Mouse (Mus musculus): ENCODE results near the gene Crb3.
"Not testable (repeated sequence)": the region's sequence is repeated elsewhere in the genome, so short reads cannot be mapped to it uniquely, and the experiment has no call there.

Gene Crb3

DNA sequence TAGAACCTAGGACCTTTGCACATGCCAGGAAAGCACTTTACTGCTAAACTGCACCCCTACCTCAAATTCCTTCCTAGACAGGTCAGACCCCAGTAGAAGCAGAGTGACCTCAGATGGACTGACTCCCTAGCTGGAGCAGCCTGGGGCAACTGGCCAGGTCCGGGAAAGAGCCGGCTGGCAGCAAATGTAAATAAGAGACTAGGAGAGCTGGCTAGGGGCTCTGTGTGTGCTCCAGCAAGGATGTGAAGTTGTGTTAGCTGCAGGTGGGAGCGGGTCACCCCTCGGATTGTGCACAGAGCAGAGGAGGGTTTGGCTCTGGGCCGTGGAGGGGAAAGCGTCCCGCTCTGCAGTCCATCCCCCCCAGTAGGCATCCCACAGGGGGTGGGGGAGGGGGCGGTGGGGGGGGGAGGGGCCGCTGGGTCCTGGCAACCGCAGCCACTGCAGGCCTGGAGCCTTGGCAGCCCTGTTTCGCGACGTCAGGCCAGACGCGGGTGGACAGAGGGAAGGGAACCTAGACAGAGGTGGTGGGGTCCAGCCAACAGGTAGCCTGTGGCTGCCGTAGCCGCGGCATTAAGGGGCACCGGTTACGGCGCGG lies at the start of gene Crb3:
Gene Crb3 (plus strand): TSS at position 215 of the 595 bp plus-strand sequence.
- no peak for ATAC-seq (ENCODE audit: low TSS enrichment)

DNA sequence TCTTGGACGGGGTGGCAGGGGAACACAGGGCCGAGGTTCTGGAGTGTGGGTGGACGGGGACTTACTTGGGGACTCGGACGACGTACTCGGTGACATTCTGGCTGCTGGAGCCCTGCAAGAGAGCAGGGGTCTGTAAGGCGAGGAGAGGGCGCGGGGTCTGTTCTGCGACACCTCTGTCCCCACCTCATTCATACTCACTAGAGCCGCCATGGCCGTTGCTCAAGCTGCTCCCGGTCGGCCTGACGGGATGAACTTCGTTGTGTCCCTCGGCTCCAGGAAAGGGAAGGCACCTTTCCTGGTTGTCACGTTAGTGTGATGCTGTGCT lies 48.0 kb upstream of the Crb3 start:
- peak; percentile 24; the same call in 1 of the 2 replicates for ATAC-seq (ENCODE audit: low TSS enrichment)

DNA sequence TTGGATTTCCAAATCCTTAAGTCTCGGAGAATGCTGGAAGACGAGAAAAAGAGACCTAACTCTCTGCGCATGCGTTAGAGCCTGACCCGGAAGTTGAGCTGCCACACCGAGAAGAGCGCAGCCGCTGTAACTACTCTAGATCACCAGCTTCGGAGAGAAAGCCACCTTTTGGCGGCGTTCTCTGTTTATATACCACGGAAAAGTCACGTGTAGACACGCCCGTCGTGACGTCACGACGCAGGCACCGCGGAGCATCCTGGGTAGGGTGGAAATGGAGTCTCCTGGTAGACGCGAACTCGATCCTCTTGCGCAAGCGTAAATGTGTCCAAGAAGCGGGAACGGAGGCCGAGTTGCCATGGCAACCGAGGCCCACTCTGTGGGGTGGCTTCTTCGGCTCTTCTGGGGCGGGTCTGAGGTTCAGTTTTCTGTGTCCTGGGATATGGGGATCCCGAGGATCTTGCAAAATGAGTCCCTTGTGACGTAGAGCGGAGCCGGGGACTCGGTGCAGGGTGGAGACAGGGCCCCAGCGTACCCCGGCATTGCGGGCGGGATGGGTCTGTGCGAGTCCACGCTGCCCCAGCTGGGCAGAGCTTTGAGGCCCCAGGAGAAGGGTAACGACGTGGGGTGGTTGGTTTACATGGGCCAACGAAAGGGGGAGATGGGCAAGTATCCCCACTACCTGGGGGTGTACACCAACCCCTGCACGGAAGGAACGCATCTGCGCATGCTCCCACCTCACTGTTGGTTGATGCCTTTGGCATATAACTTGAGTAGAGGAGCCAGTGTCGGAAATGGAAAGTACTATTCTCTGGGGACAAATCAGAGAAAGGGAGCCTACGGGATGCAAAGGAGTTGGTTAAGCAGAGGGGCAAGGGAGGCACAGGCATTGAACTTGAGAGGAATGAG lies 47.4 kb upstream of the Crb3 start, which contains the start of the genes Gtf2f1 and Gm17949:
Gene Gtf2f1 (minus strand): TSS at position 53 of the 906 bp plus-strand sequence.
Gene Gm17949 (plus strand): TSS at position 234 of the 906 bp plus-strand sequence.
- peak; percentile 90 for ATAC-seq (ENCODE audit: low TSS enrichment)

DNA sequence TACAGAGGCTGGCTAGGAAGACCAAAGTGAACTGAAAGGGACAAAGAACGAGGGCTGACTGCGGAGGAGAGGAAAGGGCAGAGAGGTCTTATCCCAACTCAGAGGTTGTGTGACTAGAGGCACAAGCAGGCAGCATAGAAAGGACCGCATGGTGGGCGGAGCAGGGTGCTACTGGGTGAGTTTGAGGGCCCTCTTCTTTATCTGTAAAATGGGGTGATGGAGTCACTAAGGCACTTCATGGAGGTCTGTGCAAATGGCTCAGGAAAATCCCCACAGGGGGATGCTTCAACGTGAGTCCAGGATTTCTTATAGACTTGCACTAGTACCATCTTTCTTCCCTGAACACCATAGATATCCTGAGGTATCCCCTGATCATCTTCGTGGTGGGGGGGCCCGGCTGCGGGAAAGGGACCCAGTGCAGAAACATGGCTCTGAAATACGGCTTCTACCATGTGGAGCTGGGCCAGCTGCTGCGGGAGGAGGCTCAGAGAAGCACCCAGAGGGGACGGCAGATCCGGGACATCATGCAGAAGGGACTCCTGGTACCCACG lies 46.6 kb upstream of the Crb3 start:
- no peak for ATAC-seq (ENCODE audit: low TSS enrichment)

DNA sequence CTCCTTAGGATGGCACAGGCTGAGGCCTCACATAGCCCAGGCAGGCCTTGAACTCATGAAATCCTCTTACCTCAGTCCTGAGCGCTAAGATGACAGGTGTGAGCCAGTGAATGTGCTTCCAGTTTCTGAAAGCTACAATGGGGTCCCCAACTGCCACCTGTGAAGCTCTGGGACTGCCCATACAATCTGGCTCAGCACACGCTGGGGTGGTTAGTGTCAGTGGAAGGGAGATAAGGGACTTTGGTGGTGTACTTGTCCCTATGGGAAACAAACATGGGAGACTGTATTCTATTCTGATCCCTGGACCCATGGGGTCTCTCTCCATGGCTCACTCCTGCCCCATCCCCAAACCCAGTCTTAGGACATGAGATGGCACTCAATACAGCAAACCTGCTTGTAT lies 39.2 kb upstream of the Crb3 start:
- no peak for ATAC-seq (ENCODE audit: low TSS enrichment)

DNA sequence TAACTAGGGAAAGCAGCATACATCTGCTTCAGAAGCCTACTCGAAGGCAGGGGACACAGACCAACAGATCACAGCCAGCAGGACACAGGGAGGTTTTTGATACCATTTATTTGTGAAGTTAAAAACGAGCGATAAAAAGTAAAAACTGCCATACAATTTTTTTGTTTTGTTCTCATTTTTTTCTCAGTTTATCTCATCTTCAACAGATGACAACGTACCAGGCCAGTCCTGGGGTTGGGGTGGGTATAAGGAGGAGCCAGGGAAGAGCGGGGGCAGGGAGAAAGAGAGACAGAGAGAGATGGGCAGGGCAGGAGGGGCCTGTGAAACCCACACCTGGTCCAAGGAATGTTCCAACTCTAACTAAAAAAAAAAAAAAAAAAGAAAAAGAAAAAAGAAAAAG lies 37.9 kb upstream of the Crb3 start:
- ATAC-seq (ENCODE audit: low TSS enrichment) = no peak

DNA sequence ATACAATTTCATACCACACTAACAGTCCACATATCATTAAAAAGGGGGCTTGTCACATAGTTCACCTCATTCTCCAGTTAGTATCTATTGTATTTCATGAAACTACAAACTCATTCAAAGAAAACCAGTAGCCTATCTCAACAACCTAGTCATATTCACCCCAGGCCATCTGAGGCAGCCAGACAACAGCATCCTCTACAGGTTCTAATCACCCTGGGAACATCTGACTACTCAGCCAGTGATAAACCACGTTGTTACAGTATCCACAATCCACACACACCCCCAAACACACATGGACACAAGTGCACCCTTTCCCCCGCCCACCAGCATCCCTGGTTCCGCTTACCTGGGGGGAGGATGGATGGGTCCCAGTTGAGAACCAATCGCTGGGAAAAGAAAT lies 31.4 kb upstream of the Crb3 start:
- no peak for ATAC-seq (ENCODE audit: low TSS enrichment)

DNA sequence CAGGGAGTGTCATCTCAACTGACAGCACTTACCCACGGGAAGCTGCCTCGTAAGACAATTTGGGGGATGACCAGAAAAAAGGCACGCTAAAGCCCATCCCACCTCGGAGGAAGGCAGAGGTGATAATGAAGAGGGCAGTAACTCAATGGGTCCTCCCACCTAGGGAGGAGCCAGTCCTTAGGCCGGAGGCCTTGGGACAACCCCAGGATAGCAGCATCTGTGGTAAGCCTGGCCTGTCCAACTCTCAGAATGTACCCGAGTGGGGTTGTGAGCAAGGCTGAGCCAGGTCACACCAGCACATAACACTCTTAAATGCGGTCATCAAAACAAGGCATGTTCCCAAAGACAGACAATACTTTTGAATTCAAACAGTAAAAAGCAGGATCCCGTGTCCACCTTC lies 29.2 kb upstream of the Crb3 start:
- no peak for ATAC-seq (ENCODE audit: low TSS enrichment)

DNA sequence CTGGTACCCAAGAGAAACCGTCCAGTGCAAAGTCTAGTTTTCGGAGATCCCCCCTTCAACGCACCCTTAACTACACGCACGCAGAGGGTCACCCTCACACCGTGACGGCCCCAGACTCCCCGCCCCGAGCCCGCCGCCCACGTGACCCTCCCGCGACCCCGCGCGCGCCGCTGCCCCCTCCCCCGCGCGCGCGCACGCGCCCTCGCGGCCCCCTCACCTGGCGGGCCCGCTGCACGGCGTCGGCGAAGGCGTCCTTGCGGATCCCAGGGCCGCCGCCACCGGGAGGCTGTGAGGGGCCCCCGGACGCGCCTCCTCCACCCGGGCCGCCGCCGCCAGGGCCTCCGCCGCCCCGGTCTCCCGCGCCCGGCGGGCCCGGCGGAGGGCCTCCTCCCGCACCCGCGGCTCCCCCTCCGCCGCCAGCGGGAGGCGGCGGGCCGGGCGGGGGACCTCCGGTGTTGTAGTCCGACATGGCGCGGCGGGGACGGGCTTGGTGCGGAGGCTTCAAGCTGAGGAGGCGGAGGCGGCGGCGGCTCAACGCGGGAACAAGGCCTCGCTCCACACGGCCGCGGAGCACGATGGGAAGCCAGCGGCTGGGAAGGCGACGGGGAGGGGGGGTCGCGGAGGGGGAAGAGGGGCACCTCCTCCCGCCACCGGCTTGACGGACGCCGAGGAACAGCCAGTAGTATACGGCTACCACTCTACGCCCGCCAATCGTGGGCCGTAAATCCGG lies 27.8 kb upstream of the Crb3 start, which contains the start of gene Khsrp:
Gene Khsrp (minus strand): TSS at position 592 of the 730 bp plus-strand sequence.
- 0 out of 2 replicates have a peak, but pooled peaks have one; percentile 0 for ATAC-seq (ENCODE audit: low TSS enrichment)

DNA sequence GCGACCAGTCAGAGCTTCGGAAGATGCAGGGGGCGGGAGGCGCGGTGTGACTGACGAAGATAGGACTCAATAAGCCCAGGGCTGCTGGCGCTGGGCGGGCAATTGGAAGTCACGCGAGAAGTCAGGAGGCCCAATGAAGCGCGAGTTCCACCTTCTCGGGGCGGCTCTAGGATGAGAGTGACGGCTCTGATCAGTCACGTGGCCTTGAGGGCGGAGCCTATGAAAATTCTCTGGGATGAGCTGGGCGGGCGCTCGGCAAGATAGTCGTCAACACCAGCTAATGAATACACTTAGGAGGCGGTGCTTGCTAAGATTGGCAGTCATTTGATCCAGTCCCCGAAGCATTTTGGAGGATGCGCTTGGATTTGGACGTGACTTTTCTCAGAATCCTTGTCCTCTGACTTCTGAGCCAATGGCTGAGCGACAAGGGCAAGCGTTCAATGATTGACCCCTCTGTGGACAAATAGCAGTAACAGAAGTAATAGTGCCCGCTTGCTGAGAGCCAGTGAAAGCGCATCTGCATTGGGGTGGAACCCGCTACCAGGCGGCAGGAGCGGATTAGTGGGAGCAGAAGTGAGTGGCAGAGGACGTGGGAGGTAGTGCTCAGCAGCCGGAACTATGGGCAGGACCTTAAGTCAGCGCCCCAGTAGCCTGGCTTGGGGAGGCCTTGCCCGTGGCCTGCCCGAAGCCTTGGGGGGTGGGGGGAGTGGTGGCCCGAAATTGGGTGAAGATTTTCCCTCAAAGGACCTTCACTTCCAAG lies 27.1 kb upstream of the Crb3 start:
- peak; percentile 89 for ATAC-seq (ENCODE audit: low TSS enrichment)

DNA sequence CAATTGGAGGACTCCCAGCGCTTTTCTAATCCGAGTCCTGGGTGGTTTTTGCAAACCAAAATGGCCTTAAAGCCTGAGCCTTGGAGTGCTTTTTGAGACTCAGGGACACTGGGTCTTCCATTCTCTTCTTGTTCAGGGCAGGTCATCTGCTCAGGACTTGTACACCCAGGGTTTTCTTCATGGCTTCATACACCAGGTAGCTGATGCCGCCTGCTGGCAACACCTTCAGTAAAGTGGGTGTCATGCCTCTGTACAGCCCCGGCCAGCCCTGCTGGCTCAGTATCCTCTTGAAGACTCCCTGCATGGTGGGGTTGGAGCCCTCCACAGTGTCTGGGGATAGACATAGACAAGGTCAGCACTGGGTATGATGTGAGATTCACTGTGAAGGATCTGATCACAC lies 26.1 kb upstream of the Crb3 start:
- ATAC-seq (ENCODE audit: low TSS enrichment) = no peak

DNA sequence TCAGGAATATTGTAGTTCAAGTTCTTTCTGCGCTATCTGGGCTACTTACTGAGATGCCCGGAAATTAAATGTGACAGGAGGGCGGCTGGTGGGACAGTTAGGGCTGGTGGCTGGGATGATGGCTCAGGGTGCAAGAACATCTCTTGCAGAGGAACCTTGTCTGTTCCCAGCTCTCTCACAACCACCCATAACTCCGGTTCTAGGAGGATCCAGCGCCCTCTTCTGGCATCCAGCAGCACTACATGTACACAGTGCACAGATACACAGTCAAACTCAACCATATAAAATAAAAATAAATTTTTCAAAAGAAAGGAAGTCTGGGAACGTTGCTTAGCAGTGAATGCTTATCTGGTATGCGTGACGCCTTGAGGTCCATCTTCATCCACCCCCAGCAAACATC lies 19.9 kb upstream of the Crb3 start:
- ATAC-seq (ENCODE audit: low TSS enrichment) = no peak

DNA sequence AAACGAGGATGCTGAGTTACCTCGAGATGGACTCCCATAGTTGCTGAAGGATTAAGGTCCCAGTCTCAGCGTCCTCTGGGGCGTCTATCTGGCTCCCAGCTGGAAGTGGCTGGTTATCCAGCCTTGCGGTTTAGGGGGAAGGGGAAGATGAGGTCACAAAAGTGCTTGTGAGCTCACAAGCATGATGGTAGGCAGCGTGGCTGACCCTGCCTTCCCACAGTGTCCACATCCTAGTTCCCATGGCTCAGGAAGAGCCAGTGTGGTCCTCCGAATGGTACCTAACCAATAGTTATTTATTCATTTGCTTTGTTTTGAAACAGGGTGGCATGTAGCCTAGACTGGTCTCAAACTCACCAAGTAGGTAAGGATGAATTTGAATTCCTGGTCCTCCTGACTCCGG lies 17.4 kb upstream of the Crb3 start, which contains the start of gene Slc25a41:
Gene Slc25a41 (minus strand): TSS at position 101 of the 400 bp plus-strand sequence.
- ATAC-seq (ENCODE audit: low TSS enrichment) = no peak

DNA sequence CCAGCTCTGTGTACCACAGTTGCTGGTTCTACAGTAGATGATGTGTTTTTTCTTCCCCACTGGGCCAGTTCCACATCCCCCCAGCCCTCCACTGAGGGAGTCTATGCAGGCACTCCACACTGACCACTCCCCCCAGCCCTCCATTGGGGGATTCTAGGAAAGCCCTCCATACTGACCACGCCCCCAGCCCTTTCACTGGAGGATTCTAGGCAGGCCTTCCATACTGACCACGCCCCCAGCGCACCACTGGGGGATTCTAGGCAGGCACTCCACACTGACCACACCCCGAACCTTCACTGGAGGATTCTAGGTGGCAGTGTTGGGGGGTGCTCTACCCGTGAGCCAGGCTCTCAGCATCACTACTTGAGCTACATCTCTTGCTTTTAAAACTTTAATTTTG lies 11.5 kb upstream of the Crb3 start:
- peak; percentile 11; the same call in 1 of the 2 replicates for ATAC-seq (ENCODE audit: low TSS enrichment)

DNA sequence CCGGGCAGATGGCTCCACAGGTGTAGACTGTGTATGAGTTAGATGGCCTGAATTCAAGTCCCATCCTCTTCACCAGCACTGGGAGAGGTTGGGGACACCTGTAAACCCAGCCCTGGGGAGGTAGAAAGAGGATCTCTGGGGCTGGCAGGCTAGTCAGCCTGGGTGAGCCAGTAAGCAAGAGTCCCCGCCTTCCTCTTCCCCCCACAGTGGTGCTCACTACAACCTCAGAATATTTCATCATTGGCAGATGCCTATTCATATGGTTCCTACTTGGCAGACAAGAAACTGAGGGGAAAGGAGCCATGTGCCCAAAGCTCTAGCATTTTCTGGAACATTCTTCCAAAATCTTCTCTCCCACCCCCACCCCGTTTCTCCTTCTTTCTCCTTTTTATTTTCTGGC lies 10.1 kb upstream of the Crb3 start:
- peak; percentile 38; the same call in 1 of the 2 replicates for ATAC-seq (ENCODE audit: low TSS enrichment)

DNA sequence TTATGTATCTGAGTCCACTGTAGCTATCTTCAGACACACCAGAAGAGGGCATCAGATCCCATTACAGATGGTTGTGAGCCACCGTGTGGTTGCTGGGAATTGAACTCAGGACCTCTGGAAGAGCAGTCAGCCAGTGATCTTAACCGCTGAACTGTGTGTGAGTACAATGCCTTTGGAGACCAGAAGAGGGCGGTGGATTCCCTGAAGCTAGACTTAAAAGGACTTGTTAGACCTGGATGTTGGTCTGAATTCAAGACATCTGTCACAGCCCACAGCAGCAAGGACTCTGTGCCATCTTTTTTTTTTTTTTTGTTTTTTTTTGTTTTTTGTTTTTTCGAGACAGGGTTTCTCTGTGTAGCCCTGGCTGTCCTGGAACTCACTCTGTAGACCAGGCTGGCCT lies 7.2 kb upstream of the Crb3 start:
- not testable (repeated sequence) for ATAC-seq (ENCODE audit: low TSS enrichment)

DNA sequence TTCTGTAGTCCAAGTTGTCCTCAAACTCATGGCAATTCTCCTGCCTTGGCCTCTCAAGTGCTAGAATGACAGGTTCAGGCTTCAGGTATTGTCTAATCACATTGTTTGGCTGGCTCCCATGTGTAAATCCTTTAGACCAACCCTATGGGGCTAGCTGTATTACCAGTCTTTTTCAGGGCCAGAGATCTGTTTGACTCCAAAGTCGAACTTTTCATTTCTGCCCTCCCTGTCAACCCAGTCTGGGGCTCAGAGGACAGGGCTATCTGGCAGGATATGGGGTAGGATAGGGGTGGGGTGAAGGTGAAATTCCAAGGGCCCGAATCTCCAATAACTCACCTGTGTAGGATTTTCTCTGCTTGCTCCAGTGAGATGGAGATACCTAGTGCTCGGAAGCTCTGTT lies 2.7 kb upstream of the Crb3 start:
- no peak for ATAC-seq (ENCODE audit: low TSS enrichment)

DNA sequence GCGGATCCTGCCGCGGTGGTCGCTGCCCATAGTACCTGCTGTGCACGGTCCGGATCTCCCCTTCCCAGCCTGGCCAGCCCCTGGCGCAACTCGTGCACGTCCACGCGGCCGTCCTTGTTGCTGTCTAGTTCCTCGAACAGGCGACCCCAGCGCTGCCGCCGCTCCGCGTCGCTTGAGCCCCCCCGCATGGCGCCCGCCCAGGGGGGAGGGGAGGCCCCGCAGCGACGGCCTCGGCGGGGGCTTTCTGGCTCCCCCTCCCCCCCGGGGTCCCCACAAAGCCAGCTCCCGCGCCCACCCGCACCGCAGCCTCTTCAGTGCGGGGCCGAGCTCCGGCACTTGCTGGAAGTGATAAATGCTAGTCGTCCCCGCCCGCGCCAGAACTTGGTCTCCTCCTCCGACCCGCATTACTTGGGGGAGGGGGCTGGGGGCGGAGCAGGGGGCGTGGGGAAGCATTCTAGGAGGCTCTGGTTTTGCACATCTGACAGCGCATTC lies 627 bp downstream of the Crb3 start, which contains the start of gene Slc25a23:
Gene Slc25a23 (minus strand): TSS at position 378 of the 492 bp plus-strand sequence.
- peak; percentile 22 for ATAC-seq (ENCODE audit: low TSS enrichment)

DNA sequence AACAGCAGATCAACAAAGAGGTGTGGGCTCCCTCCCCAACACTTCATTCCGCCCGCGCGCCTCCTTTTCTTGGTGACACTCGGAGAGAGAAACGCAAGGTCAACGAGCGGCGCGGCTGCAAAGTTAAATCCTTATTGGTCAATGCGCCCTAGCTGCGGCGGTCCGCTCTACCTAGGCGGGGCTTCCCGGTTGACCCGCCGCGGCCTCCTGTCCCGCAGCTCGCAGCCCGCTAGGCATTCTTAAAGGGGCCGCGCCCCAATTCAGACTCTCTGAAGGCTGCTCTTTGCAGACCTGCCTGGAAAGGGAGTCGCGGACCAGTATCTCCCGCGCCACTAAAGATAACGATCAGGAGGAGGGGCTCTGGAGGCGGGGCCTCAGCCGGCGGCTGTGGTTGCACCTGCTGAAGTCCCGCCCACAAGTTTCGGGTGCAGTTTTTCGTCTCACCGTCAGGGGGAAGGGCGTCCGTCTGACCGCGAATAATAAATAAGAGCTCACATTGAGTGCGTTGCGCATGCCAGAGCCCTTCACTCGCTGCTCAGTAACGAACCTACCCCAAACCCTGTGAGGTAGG lies 1.4 kb downstream of the Crb3 start:
- peak; percentile 87 for ATAC-seq (ENCODE audit: low TSS enrichment)

DNA sequence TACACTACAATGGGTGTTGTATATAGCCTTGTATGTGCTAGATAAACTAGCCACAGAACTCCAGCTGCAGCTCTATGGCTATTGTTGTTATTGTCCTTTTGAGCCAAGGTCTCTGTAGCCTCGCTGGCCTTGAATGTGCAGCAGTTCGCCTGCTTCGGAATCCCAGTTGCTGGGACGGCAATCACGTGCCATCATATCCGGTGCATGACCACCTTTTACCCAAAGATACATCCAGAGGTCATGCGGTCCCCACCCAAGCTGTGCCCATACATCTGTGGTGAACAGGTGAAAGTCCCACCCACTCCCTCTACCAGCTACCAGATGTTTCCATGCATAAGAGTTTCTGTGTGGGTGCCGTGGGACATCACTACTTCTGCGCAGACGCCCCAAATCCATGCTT lies 2.2 kb downstream of the Crb3 start:
- no peak for ATAC-seq (ENCODE audit: low TSS enrichment)

All from frontal cortex, adult (tissue).